Mouse (Mus musculus) kidney, postnatal 10 days (tissue): ENCODE data around the gene Il1rap.

ENCODE experiments used
- DNase-seq: peaks from one replicate; pipeline ENCODE4 v3.0.0; 2021; ENCODE audit warnings: mixed read lengths

Il1rap gene

GRCm38 (mm10) chr16:26730941-26731340, 149.4 kb downstream of the Il1rap start:
- no peak for DNase-seq

- DNase-seq, result no peak
Observed at GRCm38 (mm10) chr16:26732566-26732965, 151.1 kb downstream of the Il1rap start.

GRCm38 (mm10) chr16:26755381-26756155, 174.1 kb downstream of the Il1rap start:
- no peak for DNase-seq

- DNase-seq, result no peak
Observed at GRCm38 (mm10) chr16:26775976-26776375, 194.5 kb downstream of the Il1rap start.

GRCm38 (mm10) chr16:26777132-26777531, 195.6 kb downstream of the Il1rap start:
- DNase-seq, result no peak
